Mouse (Mus musculus): ENCODE data around the gene 2310003L06Rik.

DNA sequence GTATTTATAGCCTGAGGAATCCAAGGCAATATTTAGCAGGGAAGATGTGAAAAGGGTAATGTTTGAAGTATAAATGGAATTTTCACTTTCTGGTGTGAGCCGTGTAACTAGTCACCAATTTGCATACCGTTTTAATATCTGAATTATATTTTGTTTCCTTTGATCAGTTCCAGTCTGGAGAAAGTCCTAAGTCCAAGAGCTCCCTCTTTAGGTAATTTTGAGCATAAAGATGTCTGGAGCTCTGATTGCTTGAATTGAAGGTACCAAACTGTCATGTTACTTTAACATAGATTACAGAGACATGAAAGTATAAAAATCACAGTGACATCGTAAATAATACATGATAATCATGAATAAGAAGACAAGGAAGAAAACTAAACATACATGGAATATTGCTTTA is 28.5 kb upstream of the 2310003L06Rik start:
- TF ChIP-seq CTCF (IDR thresholded peaks at IDR 0.05; ENCODE audit: low read depth, low read length) (no peak), TAL1 (conservative IDR thresholded peaks at IDR 0.05; ENCODE audit: low read depth, low read length) (no peak), GATA1 (IDR thresholded peaks at IDR 0.05; ENCODE audit: borderline replicate concordance, low read length) (no peak), GATA2 (IDR thresholded peaks at IDR 0.05; ENCODE audit: borderline replicate concordance, low read depth, low read length) (no peak)

Measured in G1E (cell line).